In the genomic region with DNA sequence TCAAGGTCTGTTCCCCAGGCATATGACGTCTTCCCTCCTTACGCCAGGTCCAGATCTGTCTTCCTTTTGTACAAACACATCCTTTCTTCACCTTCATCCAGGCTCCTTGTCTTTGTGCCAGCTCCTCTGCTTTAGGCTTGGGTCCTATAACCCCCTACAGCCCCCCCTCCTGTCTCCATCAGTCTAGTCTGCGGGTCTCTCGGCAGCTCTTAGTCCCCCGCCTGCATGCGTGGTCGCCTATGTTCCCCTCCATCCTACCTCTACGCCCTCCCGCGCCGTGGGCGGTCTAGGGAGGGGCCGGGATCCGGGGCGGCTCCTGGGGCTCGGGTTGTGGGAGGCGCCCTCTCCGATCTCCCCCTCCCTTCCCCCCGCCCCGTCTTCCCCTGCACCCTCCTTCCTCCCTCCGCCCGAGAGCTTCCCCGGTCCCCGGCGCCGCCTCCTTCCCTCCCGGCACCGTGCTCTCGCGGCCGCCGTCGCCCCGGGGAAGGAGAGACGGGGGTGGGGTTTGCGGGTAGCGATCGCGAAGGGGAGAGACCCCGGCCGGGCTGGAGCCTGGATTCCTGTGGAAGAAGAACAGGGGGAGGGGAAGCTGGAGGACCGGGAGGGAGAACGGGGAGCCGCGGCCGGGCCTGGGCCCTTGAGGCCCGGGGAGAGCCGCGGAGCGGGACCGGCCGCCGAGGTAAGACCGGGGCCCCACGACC, we compare ENCODE assay signal across 8 mouse cellular contexts. TPM values are rescaled to one million over a fixed set of nuclear protein-coding genes. Genes with fewer than 3 reads are reported as not detected.
DNase-seq lines count a peak whose midpoint lies in the region; ATAC-seq and TF ChIP-seq lines count a peak whose summit lies in the region.

Gene Gabbr1 (plus strand): TSS at position 356 of the 701 bp plus-strand sequence.

- peak within 1 kb of the TSS; percentile 86 for H3K4me3 ChIP-seq in forebrain, embryonic 12.5 days (replicated peaks)
- H3K4me3 ChIP-seq in heart, embryonic 15.5 days = peak within 1 kb of the TSS; percentile 92
- H3K4me3 ChIP-seq in liver, embryonic 15.5 days (replicated peaks) = peak within 1 kb of the TSS; percentile 58
- H3K4me3 ChIP-seq in neural tube, embryonic 12.5 days = peak within 1 kb of the TSS; percentile 79
- peak within 1 kb of the TSS; percentile 83 for H3K4me3 ChIP-seq in stomach, postnatal 0 days (ENCODE audit: low read depth, low read length)

- H3K27ac ChIP-seq in forebrain, embryonic 12.5 days = peak within 1 kb of the TSS; percentile 91
- H3K27ac ChIP-seq in heart, embryonic 15.5 days = peak within 1 kb of the TSS; percentile 69
- no peak within 1 kb of the TSS for H3K27ac ChIP-seq in liver, embryonic 15.5 days (replicated peaks)
- peak within 1 kb of the TSS; percentile 81 for H3K27ac ChIP-seq in neural tube, embryonic 12.5 days
- H3K27ac ChIP-seq in stomach, postnatal 0 days (replicated peaks) = peak within 1 kb of the TSS; percentile 50

- no peak for TF ChIP-seq EP300 in stomach, postnatal 0 days (optimal IDR thresholded peaks at IDR 0.05)

- ATAC-seq in CD4-positive, CD25-positive, alpha-beta regulatory T cell, adult 4 months = peak; percentile 76
- peak; percentile 80 for ATAC-seq in forebrain, embryonic 12.5 days (ENCODE audit: low FRiP score)
- ATAC-seq in heart, embryonic 15.5 days (replicated peaks; ENCODE audit: insufficient number of reproducible peaks, insufficient read depth, low FRiP score, low read depth) = peak; percentile 87
- ATAC-seq in liver, embryonic 15.5 days (ENCODE audit: insufficient read depth) = peak; percentile 62
- peak; percentile 79 for ATAC-seq in neural tube, embryonic 12.5 days (ENCODE audit: low FRiP score, low read depth)
- peak; percentile 91 for ATAC-seq in stomach, postnatal 0 days (ENCODE audit: low FRiP score, low TSS enrichment)

- H3K9me3 ChIP-seq in forebrain, embryonic 12.5 days = no peaks in the 10 kb centered on the region
- H3K9me3 ChIP-seq in heart, embryonic 15.5 days (replicated peaks) = no peaks in the 10 kb centered on the region
- H3K9me3 ChIP-seq in liver, embryonic 15.5 days (replicated peaks) = no peaks in the 10 kb centered on the region
- H3K9me3 ChIP-seq in neural tube, embryonic 12.5 days = no peaks in the 10 kb centered on the region
- no peaks in the 10 kb centered on the region for H3K9me3 ChIP-seq in stomach, postnatal 0 days (ENCODE audit: control insufficient read depth, low read length)

- WGBS in forebrain, embryonic 12.5 days = under 1% methylated on average over 55 of the region's 55 CpGs
- WGBS in heart, embryonic 15.5 days = under 1% methylated on average over 39 of the region's 55 CpGs
- 1% methylated on average over 53 of the region's 55 CpGs for WGBS in liver, embryonic 15.5 days (ENCODE audit: insufficient replicate concordance)
- under 1% methylated on average over 42 of the region's 55 CpGs for WGBS in neural tube, embryonic 12.5 days
- WGBS in stomach, postnatal 0 days = under 1% methylated on average over 37 of the region's 55 CpGs

- H3K4me1 ChIP-seq in forebrain, embryonic 12.5 days = peaks cover 35% of the 10 kb centered on the region
- peaks cover 30% of the 10 kb centered on the region for H3K4me1 ChIP-seq in heart, embryonic 15.5 days (replicated peaks)
- H3K4me1 ChIP-seq in liver, embryonic 15.5 days (replicated peaks) = peaks cover 22% of the 10 kb centered on the region
- H3K4me1 ChIP-seq in neural tube, embryonic 12.5 days = peaks cover 35% of the 10 kb centered on the region
- peaks cover 3% of the 10 kb centered on the region; the same call in 1 of the 2 replicates for H3K4me1 ChIP-seq in stomach, postnatal 0 days (replicated peaks; ENCODE audit: control insufficient read depth, insufficient read depth)

- H3K9ac ChIP-seq in forebrain, embryonic 12.5 days = peak within 1 kb of the TSS; percentile 96
- peak within 1 kb of the TSS; percentile 85 for H3K9ac ChIP-seq in heart, embryonic 15.5 days
- peak within 1 kb of the TSS; percentile 45 for H3K9ac ChIP-seq in liver, embryonic 15.5 days
- peak within 1 kb of the TSS; percentile 94 for H3K9ac ChIP-seq in neural tube, embryonic 12.5 days
- H3K9ac ChIP-seq in stomach, postnatal 0 days (ENCODE audit: low read length) = peak within 1 kb of the TSS; percentile 88

- H3K4me2 ChIP-seq in forebrain, embryonic 12.5 days = peak within 1 kb of the TSS; percentile 88
- H3K4me2 ChIP-seq in heart, embryonic 15.5 days = peak within 1 kb of the TSS; percentile 97
- peak within 1 kb of the TSS; percentile 71 for H3K4me2 ChIP-seq in liver, embryonic 15.5 days
- H3K4me2 ChIP-seq in neural tube, embryonic 12.5 days (replicated peaks) = peak within 1 kb of the TSS; percentile 85
- peak within 1 kb of the TSS; percentile 92 for H3K4me2 ChIP-seq in stomach, postnatal 0 days (replicated peaks; ENCODE audit: low read depth)

- no peaks in the 10 kb centered on the region for H3K36me3 ChIP-seq in forebrain, embryonic 12.5 days (replicated peaks)
- H3K36me3 ChIP-seq in heart, embryonic 15.5 days = no peaks in the 10 kb centered on the region
- H3K36me3 ChIP-seq in liver, embryonic 15.5 days (replicated peaks) = no peaks in the 10 kb centered on the region
- no peaks in the 10 kb centered on the region for H3K36me3 ChIP-seq in neural tube, embryonic 12.5 days
- no peaks in the 10 kb centered on the region for H3K36me3 ChIP-seq in stomach, postnatal 0 days (ENCODE audit: control insufficient read depth, insufficient read depth, low read length)

- peak; percentile 96 for DNase-seq in brain, adult 2 months (ENCODE audit: low read depth, low spot score)
- DNase-seq in kidney, postnatal 14 days = peak; percentile 88
- DNase-seq in stomach, postnatal 0 days (ENCODE audit: low spot score) = peak; percentile 84

- H3K27me3 ChIP-seq in forebrain, embryonic 12.5 days = peaks cover 12% of the 10 kb centered on the region
- peaks cover 23% of the 10 kb centered on the region for H3K27me3 ChIP-seq in heart, embryonic 15.5 days
- H3K27me3 ChIP-seq in liver, embryonic 15.5 days = peaks cover 75% of the 10 kb centered on the region
- peaks cover 8% of the 10 kb centered on the region for H3K27me3 ChIP-seq in neural tube, embryonic 12.5 days (replicated peaks)
- no peaks in the 10 kb centered on the region for H3K27me3 ChIP-seq in stomach, postnatal 0 days (ENCODE audit: control insufficient read depth, insufficient read depth, low read length)

- TF ChIP-seq CTCF in stomach, postnatal 0 days (IDR thresholded peaks at IDR 0.05; ENCODE audit: low read depth) = 0 out of 2 replicates have a peak, but pooled peaks have one; percentile 11

RNA-seq across cellular contexts. Expression of gene Gabbr1, which starts in this region (rescaled TPM):
- polyA plus RNA-seq in CD4-positive, CD25-positive, alpha-beta regulatory T cell, adult 4 months (2017; shearing (Covaris generic)) = 1 to 10 TPM; 4.7 to 8.6 TPM
- 31.7 and 32.6 TPM in 2 replicates for polyA plus RNA-seq in forebrain, embryonic 12.5 days (2016; fragmentation: Nextera tagmentation; extraction: Ambion mirVana)
- polyA plus RNA-seq in heart, embryonic 15.5 days (2015; fragmentation: Nextera tagmentation; extraction: Ambion mirVana) = 4.6 and 5.6 TPM in 2 replicates
- 0.25 and 0.66 TPM in 2 replicates for polyA plus RNA-seq in liver, embryonic 15.5 days (2015; fragmentation: Nextera tagmentation; extraction: Ambion mirVana)
- polyA plus RNA-seq in neural tube, embryonic 12.5 days (2016; fragmentation: Nextera tagmentation; extraction: Ambion mirVana) = 44.6 and 47.0 TPM in 2 replicates
- 3.8 and 4.3 TPM in 2 replicates for polyA plus RNA-seq in stomach, postnatal 0 days (2015; fragmentation: Nextera tagmentation; extraction: Ambion mirVana)

Comparison
In these comparisons a context has a peak if more than half of its experiments do, and no peak if none do; other contexts are left out.
1. Peak in ATAC-seq, H3K4me3 ChIP-seq, H3K9ac ChIP-seq and H3K4me2 ChIP-seq in liver, embryonic 15.5 days; RNA of the gene not detected or under 1 TPM.
2. H3K9ac ChIP-seq: peak in every context shown above with its lines; median percentile 96 in forebrain, embryonic 12.5 days; 94 in neural tube, embryonic 12.5 days; 88 in stomach, postnatal 0 days; 85 in heart, embryonic 15.5 days; 45 in liver, embryonic 15.5 days.